Mouse (Mus musculus) liver, embryonic 14.5 days (tissue): ENCODE measurements around the gene Nfatc4. TPM values are rescaled to one million over a fixed set of nuclear protein-coding genes. Genes with fewer than 3 reads are reported as not detected.

Experiments
- ATAC-seq: fragments of 200-750 bp; cut with Nextera tagmentation; 2 replicates; pipeline ENCODE4 v1.8.0; 2017; ENCODE audit warnings: moderate number of reproducible peaks, mild to moderate bottlenecking, moderate library complexity; ENCODE audit not compliant: insufficient read depth
- DNase-seq, 3 experiments: peaks; one replicate each; pipeline ENCODE4 v3.0.0-alpha.2; 2012 to 2013; ENCODE audit warnings: low read depth in 3 of 3, low spot score in 3 of 3
- H3K27ac ChIP-seq: fragments of 300-500 bp; sonication (generic); 2 replicates; pipeline ENCODE4 v1.5.1; 2014; ENCODE audit warnings: moderate library complexity, mild to moderate bottlenecking, control low read depth, inconsistent platforms
- H3K27me3 ChIP-seq: fragments of 300-500 bp; sonication (generic); 2 replicates; pipeline ENCODE4 v1.6.1; 2014; ENCODE audit warnings: mild to moderate bottlenecking, low read length, moderate library complexity; ENCODE audit not compliant: control insufficient read depth, insufficient read depth
- H3K36me3 ChIP-seq: fragments of 300-500 bp; sonication (generic); replicated peaks from 2 replicates; pipeline ENCODE4 v1.6.1; 2014; ENCODE audit warnings: low read depth; ENCODE audit not compliant: control insufficient read depth, insufficient read depth
- H3K4me1 ChIP-seq, 2 experiments: fragments of 200-500 bp in 1 of 2; fragments of 300-500 bp in 1 of 2; sonication (generic) in 1 of 2; replicated peaks; 2 replicates each; pipeline ENCODE4 v1.6.1; 2012 to 2014; ENCODE audit warnings: antibody characterized with exemption in 1 of 2, inconsistent platforms in 1 of 2, low read length in 1 of 2; ENCODE audit not compliant: control insufficient read depth in 2 of 2, insufficient read depth in 2 of 2
- H3K4me2 ChIP-seq: fragments of 300-500 bp; sonication (generic); 2 replicates; pipeline ENCODE4 v1.6.1; 2014; ENCODE audit warnings: low read depth, mild to moderate bottlenecking, control low read depth, moderate library complexity
- H3K4me3 ChIP-seq, 2 experiments: fragments of 200-500 bp in 1 of 2; fragments of 300-500 bp in 1 of 2; sonication (generic) in 1 of 2; 2 replicates each; pipeline ENCODE4 v1.5.1; 2012 to 2014; ENCODE audit warnings: low read depth in 2 of 2, low read length in 2 of 2, mild to moderate bottlenecking in 2 of 2, control low read depth in 1 of 2, inconsistent platforms in 1 of 2, moderate library complexity in 1 of 2; ENCODE audit not compliant: insufficient read depth in 1 of 2
- H3K9ac ChIP-seq: fragments of 300-500 bp; sonication (generic); replicated peaks from 2 replicates; pipeline ENCODE4 v1.6.1; 2014; ENCODE audit warnings: mild to moderate bottlenecking, control low read depth, moderate library complexity
- H3K9me3 ChIP-seq: fragments of 300-500 bp; sonication (generic); 2 replicates; pipeline ENCODE4 v1.6.1; 2016; ENCODE audit warnings: low read length, mixed read lengths; ENCODE audit not compliant: control insufficient read depth
- CTCF ChIP-seq: IDR thresholded peaks from 2 replicates; pipeline ENCODE4 v1.5.1; 2016; ENCODE audit warnings: antibody characterized with exemption, low read depth, control low read depth
- EP300 ChIP-seq: IDR thresholded peaks from 2 replicates; pipeline ENCODE4 v1.6.1; 2016; ENCODE audit warnings: antibody characterized with exemption, low read depth
- WGBS: fragments of 180-500 bp; shearing (Covaris S2); extraction: QIAGEN DNeasy Blood & Tissue Kit; methylation state at CpG from one replicate; pipeline ENCODE4 v1.1.7; 2014; ENCODE audit not compliant: insufficient replicate concordance; 5-methylcytosine and 5-hydroxymethylcytosine counted together
- polyA plus RNA-seq, 2 experiments: library from polyadenylated mRNA; depleted of rRNA in 1 of 2; stranded (reverse) in 1 of 2; unstranded in 1 of 2; fragments of >200 nt; fragmentation: Nextera tagmentation in 1 of 2; extraction: Ambion mirVana in 1 of 2; gene quantifications; 2 replicates each; pipeline versions ENCODE4 v1.2.1 to v1.2.3; 2012 to 2014

Nfatc4 gene
- polyA plus RNA-seq, 2 experiments = 0.33 to 1.0 TPM

GRCm38 (mm10) chr14:55783958-55784235 lies 39.0 kb upstream of the Nfatc4 start, which contains the start of gene Adcy4:
Adcy4 (minus strand) TSS chr14:55784095.
- no peak for DNase-seq
- no peak within 1 kb of the TSS for H3K9ac ChIP-seq

GRCm38 (mm10) chr14:55785195-55785594 lies 37.7 kb upstream of the Nfatc4 start:
- Histone ChIP-seq H3K36me3 (no peaks in the 10 kb centered on the region), H3K4me3 (no peak overlapping the region), H3K27ac (no peak overlapping the region), H3K9ac (no peak overlapping the region), H3K4me2 (no peak overlapping the region), H3K4me1 (peaks cover 0 to 9% of the 10 kb centered on the region in 2 experiments; a peak in 3 of 4 replicates), H3K9me3 (no peaks in the 10 kb centered on the region), H3K27me3 (peaks cover 20% of the 10 kb centered on the region)
- DNase-seq = no peak
- ATAC-seq = no peak
- TF ChIP-seq EP300 (no peak), CTCF (peak; percentile 49)
- WGBS = 47% methylated on average over 6 of the region's 6 CpGs

More at GRCm38 (mm10) chr14:55783958-55784235, 39.0 kb upstream of the Nfatc4 start, which contains the start of gene Adcy4:
- peaks cover 20% of the 10 kb centered on the region for H3K27me3 ChIP-seq
- H3K4me1 ChIP-seq = peaks cover 0 to 8% of the 10 kb centered on the region in 2 experiments; a peak in 3 of 4 replicates
- 16% methylated on average over 13 of the region's 13 CpGs for WGBS
- H3K4me2 ChIP-seq = peak within 1 kb of the TSS; percentile 25; the same call in 1 of the 2 replicates
- H3K4me3 ChIP-seq = peak within 1 kb of the TSS in 1 of 2 experiments; percentile 34; a peak in 2 of 4 replicates
- ATAC-seq = no peak
- H3K27ac ChIP-seq = no peak within 1 kb of the TSS
- no peaks in the 10 kb centered on the region for H3K36me3 ChIP-seq
- no peak for TF ChIP-seq CTCF
- TF ChIP-seq EP300 = no peak
- H3K9me3 ChIP-seq = no peaks in the 10 kb centered on the region

GRCm38 (mm10) chr14:55787731-55788130 lies 35.2 kb upstream of the Nfatc4 start:
- Histone ChIP-seq H3K4me2 (peak overlapping the region; percentile 91), H3K27me3 (peaks cover 14% of the 10 kb centered on the region), H3K9me3 (no peaks in the 10 kb centered on the region), H3K9ac (no peak overlapping the region), H3K4me3 (peak overlapping the region; percentile 63 to 77), H3K36me3 (no peaks in the 10 kb centered on the region), H3K27ac (no peak overlapping the region), H3K4me1 (peaks cover 0 to 7% of the 10 kb centered on the region in 2 experiments; a peak in 3 of 4 replicates)
- TF ChIP-seq CTCF (no peak), EP300 (no peak)
- no peak for ATAC-seq
- WGBS = 38% methylated on average over 11 of the region's 11 CpGs
- no peak for DNase-seq

GRCm38 (mm10) chr14:55788256-55789050 lies 34.5 kb upstream of the Nfatc4 start, which contains the start of gene Ripk3:
Ripk3 (minus strand) TSS chr14:55788865.
- DNase-seq (peak; percentile 35 to 57 (median 43)), ATAC-seq (peak; percentile 65; the same call in 1 of the 2 replicates)
- 4% methylated on average over 40 of the region's 40 CpGs for WGBS

GRCm38 (mm10) chr14:55793461-55793860 lies 29.5 kb upstream of the Nfatc4 start:
- H3K4me3 ChIP-seq = no peak overlapping the region
- TF ChIP-seq EP300 (no peak), CTCF (no peak)
- WGBS = 38% methylated on average over 2 of the region's 2 CpGs
- ATAC-seq = no peak
- no peak overlapping the region for H3K27ac ChIP-seq
- H3K4me1 ChIP-seq = peaks cover 3 to 8% of the 10 kb centered on the region in 2 experiments
- no peaks in the 10 kb centered on the region for H3K27me3 ChIP-seq
- H3K9me3 ChIP-seq = no peaks in the 10 kb centered on the region
- H3K36me3 ChIP-seq = no peaks in the 10 kb centered on the region
- no peak overlapping the region for H3K4me2 ChIP-seq
- no peak overlapping the region for H3K9ac ChIP-seq
- DNase-seq = no peak

More at GRCm38 (mm10) chr14:55788256-55789050, 34.5 kb upstream of the Nfatc4 start, which contains the start of gene Ripk3:
- Histone ChIP-seq H3K36me3 (no peaks in the 10 kb centered on the region), H3K4me1 (peaks cover 0 to 7% of the 10 kb centered on the region in 2 experiments; a peak in 3 of 4 replicates), H3K4me2 (peak within 1 kb of the TSS; percentile 91), H3K4me3 (peak within 1 kb of the TSS; percentile 63 to 77), H3K9ac (peak within 1 kb of the TSS; percentile 48), H3K9me3 (no peaks in the 10 kb centered on the region), H3K27ac (no peak within 1 kb of the TSS), H3K27me3 (peaks cover 7% of the 10 kb centered on the region)
- peak; percentile 36 for TF ChIP-seq CTCF
- TF ChIP-seq EP300 = no peak
